Mouse (Mus musculus) kidney, adult 2 months (tissue): ENCODE results near the gene Iqsec1.

Experiments
- CTCF ChIP-seq: fragments of 200-500 bp; conservative IDR thresholded peaks from 2 replicates; pipeline ENCODE4 v1.5.1; 2011; ENCODE audit warnings: low read depth, mild to moderate bottlenecking, control low read depth, low read length, moderate library complexity, mixed read lengths; ENCODE audit not compliant: insufficient read depth, insufficient read length
- POLR2A ChIP-seq: fragments of 200-500 bp; IDR thresholded peaks from one replicate; pipeline ENCODE4 v1.6.1; 2011; ENCODE audit warnings: low read depth, low read length, control low read depth

DNA sequence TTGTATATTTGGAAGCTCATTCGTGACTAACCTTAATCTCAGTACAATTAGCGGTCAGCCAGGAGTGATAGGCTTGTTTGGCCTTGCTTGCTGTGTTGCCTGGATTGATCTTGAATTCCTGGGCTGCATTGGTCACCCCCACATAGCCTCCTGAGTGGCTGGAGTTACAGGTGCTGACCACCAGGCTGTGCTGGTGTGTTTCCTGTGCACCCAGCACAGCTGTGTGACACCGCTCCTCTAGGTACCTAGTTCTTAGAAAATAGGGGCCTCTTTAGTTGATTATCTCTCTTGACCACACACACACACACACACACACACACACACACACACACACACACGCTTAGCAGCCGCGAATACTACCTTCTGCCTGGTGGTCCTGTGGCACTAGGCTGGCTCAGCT, 380.3 kb downstream of the Iqsec1 start:
- no peak for TF ChIP-seq POLR2A
- peak; percentile 49; the same call in 1 of the 2 replicates for TF ChIP-seq CTCF
